Mouse (Mus musculus) cerebellum, postnatal 36 days (tissue): ENCODE measurements at regions not wholly inside any gene's neighbourhood (a gene's known extent, or its start where the extent isn't known, plus 50 kb on each side); places are given as distances from the start of the nearest gene placed in this dataset.

Source experiments
- DNase-seq, 2 experiments: peaks; one replicate each; pipeline ENCODE4 v3.0.0; 2021 to 2022; ENCODE audit warnings: mixed read lengths in 2 of 2

- DNase-seq = peak; percentile 71 to 74
These were observed 83.8 kb downstream of the Cypt2 start for GRCm38 (mm10) chrX:105583386-105583785.
